Mouse (Mus musculus) erythroblast, embryonic 14.5 days (primary cell): ENCODE results near the gene Rngtt.

Source experiments
- GATA1 ChIP-seq: IDR thresholded peaks from 2 replicates; pipeline ENCODE4 v1.6.1; 2012; ENCODE audit warnings: low read length, inconsistent platforms, mixed read lengths
- TAL1 ChIP-seq: IDR thresholded peaks from 3 replicates; pipeline ENCODE4 v1.6.1; 2012; ENCODE audit warnings: low read length, inconsistent platforms, mixed read lengths

DNA sequence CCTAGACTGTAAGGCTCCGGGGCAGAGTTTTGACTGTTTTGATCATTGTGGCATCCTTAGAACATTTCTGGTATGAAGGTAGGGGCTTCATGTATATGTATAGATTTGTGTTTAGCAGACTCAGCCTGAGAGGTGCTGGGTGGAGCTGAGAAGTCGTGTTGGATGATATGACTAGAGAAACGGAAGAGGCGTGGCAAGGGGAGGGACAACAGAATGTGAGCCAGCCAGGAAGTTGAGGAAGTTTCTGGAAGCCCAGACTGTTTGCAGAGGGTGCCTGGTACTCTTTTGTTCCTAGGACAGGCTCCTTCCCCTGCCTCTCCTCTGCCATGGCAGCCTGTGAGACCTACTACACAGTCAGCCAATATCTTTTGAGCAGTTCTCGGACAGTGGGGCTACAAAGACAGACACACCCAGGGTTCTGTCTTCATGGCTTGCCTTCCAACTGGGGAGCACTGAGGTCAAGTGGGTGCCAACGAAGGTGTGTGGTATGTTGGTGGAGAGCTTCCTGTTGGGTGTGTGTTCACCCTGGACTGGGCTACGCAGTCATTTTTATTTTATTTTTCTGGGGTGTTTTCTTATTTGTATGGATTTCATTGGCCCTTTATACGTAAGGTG is 237.3 kb downstream of the Rngtt start:
- TF ChIP-seq TAL1: no peak
- no peak for TF ChIP-seq GATA1
